Mouse (Mus musculus): ENCODE measurements around the gene Irf2.

DNA sequence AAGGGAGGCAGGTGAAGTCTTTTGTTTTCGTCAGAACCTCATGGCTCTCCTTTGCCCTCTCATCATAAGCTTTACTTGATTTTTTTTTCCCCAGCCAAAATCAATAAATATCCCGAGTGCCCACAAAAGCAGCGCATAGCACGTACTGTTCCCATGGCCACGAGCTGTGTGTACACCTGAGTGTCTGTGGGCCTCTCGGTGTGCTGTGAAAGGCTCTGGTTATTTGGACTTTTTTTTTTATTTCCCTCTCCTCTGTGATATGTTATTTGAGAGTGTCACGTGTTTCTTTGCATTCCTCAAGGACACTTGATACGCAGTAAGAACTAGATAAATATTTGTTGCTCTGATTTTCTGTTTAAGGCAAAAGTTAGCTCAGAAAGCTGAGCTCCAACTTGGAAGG, 11.0 kb downstream of the Irf2 start:
- TF ChIP-seq GATA1 (IDR thresholded peaks at IDR 0.05; ENCODE audit: borderline replicate concordance, low read length) (no peak), FLI1 (IDR thresholded peaks at IDR 0.05; ENCODE audit: low read length) (no peak)
